Mouse (Mus musculus): ENCODE data around the gene S1pr3. TPM values are rescaled to one million over a fixed set of nuclear protein-coding genes. Genes with fewer than 3 reads are reported as not detected.

S1pr3 gene
- polyA plus RNA-seq, 2 experiments: 0.56 to 0.76 TPM

DNA sequence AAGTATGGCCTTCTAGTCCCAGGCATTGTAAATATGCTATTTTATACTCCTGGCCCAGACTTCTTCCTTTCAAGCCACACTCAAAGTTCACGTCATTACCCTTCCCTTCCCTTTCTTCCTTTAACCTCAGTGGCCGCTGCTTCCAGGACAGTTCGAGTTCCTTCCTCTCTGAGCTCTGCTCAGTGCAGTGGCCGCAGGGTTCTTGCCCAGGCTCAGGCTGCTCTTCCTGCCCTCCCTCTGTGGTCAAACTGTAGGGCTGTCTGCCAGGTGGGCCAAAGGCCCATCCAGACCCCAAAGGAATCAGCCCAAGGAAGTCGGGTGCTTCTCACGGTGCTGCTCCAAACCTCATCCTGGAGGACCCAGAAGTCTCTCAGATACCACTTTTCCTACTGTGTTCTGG is 9.4 kb downstream of the S1pr3 start:
- TF ChIP-seq EP300 (IDR thresholded peaks at IDR 0.05; ENCODE audit: low read depth): no peak
- no peak for TF ChIP-seq CTCF (IDR thresholded peaks at IDR 0.05; ENCODE audit: low read depth)
- Histone ChIP-seq H3K4me2 (ENCODE audit: low read depth) (no peak overlapping the region), H3K27me3 (ENCODE audit: control insufficient read depth, insufficient read depth, low read length) (no peaks in the 10 kb centered on the region), H3K4me3 (ENCODE audit: insufficient read depth in 1 of 2, low read depth in 2 of 2, low read length in 2 of 2) (no peak overlapping the region), H3K36me3 (replicated peaks; ENCODE audit: control insufficient read depth, insufficient read depth, low read depth) (no peaks in the 10 kb centered on the region), H3K27ac (no peak overlapping the region), H3K4me1 (replicated peaks; ENCODE audit: control insufficient read depth in 2 of 2, insufficient read depth in 2 of 2, low read length in 1 of 2) (peaks cover 0 to 6% of the 10 kb centered on the region in 2 experiments; a peak in 1 of 4 replicates), H3K9ac (replicated peaks) (no peak overlapping the region), H3K9me3 (ENCODE audit: control insufficient read depth, low read length) (no peaks in the 10 kb centered on the region)
- WGBS (ENCODE audit: insufficient replicate concordance): 21% methylated on average over 6 of the region's 6 CpGs
- DNase-seq (ENCODE audit: low read depth in 3 of 3, low spot score in 3 of 3): no peak
- no peak for ATAC-seq (ENCODE audit: insufficient read depth)

GRCm38 (mm10) chr13:51418268-51418941 is 10.0 kb downstream of the S1pr3 start:
- Histone ChIP-seq H3K27me3 (ENCODE audit: control insufficient read depth, insufficient read depth, low read length) (no peaks in the 10 kb centered on the region), H3K4me1 (replicated peaks; ENCODE audit: control insufficient read depth in 2 of 2, insufficient read depth in 2 of 2, low read length in 1 of 2) (peaks cover 0 to 6% of the 10 kb centered on the region in 2 experiments; a peak in 1 of 4 replicates), H3K36me3 (replicated peaks; ENCODE audit: control insufficient read depth, insufficient read depth, low read depth) (no peaks in the 10 kb centered on the region), H3K4me2 (ENCODE audit: low read depth) (no peak overlapping the region; the same call in 1 of the 2 replicates), H3K4me3 (ENCODE audit: insufficient read depth in 1 of 2, low read depth in 2 of 2, low read length in 2 of 2) (no peak overlapping the region), H3K9me3 (ENCODE audit: control insufficient read depth, low read length) (no peaks in the 10 kb centered on the region), H3K9ac (replicated peaks) (no peak overlapping the region), H3K27ac (no peak overlapping the region)
- WGBS (ENCODE audit: insufficient replicate concordance): 8% methylated on average over 20 of the region's 20 CpGs
- TF ChIP-seq EP300 (IDR thresholded peaks at IDR 0.05; ENCODE audit: low read depth): no peak
- peak; percentile 87 for TF ChIP-seq CTCF (IDR thresholded peaks at IDR 0.05; ENCODE audit: low read depth)
- ATAC-seq (ENCODE audit: insufficient read depth) (no peak), DNase-seq (ENCODE audit: low read depth in 3 of 3, low spot score in 3 of 3) (peak; percentile 36 to 58 (median 52))

DNA sequence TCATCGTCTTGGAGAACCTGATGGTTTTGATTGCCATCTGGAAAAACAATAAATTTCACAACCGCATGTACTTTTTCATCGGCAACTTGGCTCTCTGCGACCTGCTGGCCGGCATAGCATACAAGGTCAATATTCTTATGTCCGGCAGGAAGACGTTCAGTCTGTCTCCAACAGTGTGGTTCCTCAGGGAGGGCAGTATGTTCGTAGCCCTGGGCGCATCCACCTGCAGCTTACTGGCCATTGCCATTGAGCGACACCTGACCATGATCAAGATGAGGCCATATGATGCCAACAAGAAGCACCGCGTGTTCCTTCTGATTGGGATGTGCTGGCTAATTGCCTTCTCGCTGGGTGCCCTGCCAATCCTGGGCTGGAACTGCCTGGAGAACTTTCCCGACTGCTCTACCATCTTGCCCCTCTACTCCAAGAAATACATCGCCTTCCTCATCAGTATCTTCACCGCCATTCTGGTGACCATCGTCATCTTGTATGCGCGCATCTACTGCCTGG is 10.6 kb downstream of the S1pr3 start:
- Histone ChIP-seq H3K4me2 (ENCODE audit: low read depth) (no peak overlapping the region), H3K9me3 (ENCODE audit: control insufficient read depth, low read length) (no peaks in the 10 kb centered on the region), H3K4me1 (replicated peaks; ENCODE audit: control insufficient read depth in 2 of 2, insufficient read depth in 2 of 2, low read length in 1 of 2) (peaks cover 0 to 6% of the 10 kb centered on the region in 2 experiments; a peak in 1 of 4 replicates), H3K36me3 (replicated peaks; ENCODE audit: control insufficient read depth, insufficient read depth, low read depth) (no peaks in the 10 kb centered on the region), H3K27ac (no peak overlapping the region), H3K9ac (replicated peaks) (no peak overlapping the region), H3K4me3 (ENCODE audit: insufficient read depth in 1 of 2, low read depth in 2 of 2, low read length in 2 of 2) (no peak overlapping the region), H3K27me3 (ENCODE audit: control insufficient read depth, insufficient read depth, low read length) (no peaks in the 10 kb centered on the region)
- DNase-seq (ENCODE audit: low read depth in 3 of 3, low spot score in 3 of 3) (no peak), ATAC-seq (ENCODE audit: insufficient read depth) (no peak)
- no peak for TF ChIP-seq CTCF (IDR thresholded peaks at IDR 0.05; ENCODE audit: low read depth)
- TF ChIP-seq EP300 (IDR thresholded peaks at IDR 0.05; ENCODE audit: low read depth): no peak
- 67% methylated on average over 19 of the region's 19 CpGs for WGBS (ENCODE audit: insufficient replicate concordance)

DNA sequence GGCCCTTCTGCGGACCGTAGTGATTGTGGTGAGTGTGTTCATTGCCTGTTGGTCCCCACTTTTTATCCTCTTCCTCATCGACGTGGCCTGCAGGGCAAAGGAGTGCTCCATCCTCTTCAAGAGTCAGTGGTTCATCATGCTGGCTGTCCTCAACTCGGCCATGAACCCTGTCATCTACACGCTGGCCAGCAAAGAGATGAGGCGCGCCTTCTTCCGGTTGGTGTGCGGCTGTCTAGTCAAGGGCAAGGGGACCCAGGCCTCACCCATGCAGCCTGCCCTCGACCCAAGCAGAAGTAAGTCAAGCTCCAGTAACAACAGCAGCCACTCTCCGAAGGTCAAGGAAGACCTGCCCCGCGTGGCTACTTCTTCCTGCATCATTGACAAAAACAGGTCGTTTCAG is 11.1 kb downstream of the S1pr3 start:
- 75% methylated on average over 15 of the region's 15 CpGs for WGBS (ENCODE audit: insufficient replicate concordance)
- Histone ChIP-seq H3K9me3 (ENCODE audit: control insufficient read depth, low read length) (no peaks in the 10 kb centered on the region), H3K4me3 (ENCODE audit: insufficient read depth in 1 of 2, low read depth in 2 of 2, low read length in 2 of 2) (no peak overlapping the region), H3K4me2 (ENCODE audit: low read depth) (no peak overlapping the region), H3K9ac (replicated peaks) (no peak overlapping the region), H3K36me3 (replicated peaks; ENCODE audit: control insufficient read depth, insufficient read depth, low read depth) (no peaks in the 10 kb centered on the region), H3K27me3 (ENCODE audit: control insufficient read depth, insufficient read depth, low read length) (no peaks in the 10 kb centered on the region), H3K27ac (no peak overlapping the region), H3K4me1 (replicated peaks; ENCODE audit: control insufficient read depth in 2 of 2, insufficient read depth in 2 of 2, low read length in 1 of 2) (peaks cover 0 to 6% of the 10 kb centered on the region in 2 experiments; a peak in 1 of 4 replicates)
- DNase-seq (ENCODE audit: low read depth in 3 of 3, low spot score in 3 of 3) (no peak), ATAC-seq (ENCODE audit: insufficient read depth) (no peak)
- TF ChIP-seq EP300 (IDR thresholded peaks at IDR 0.05; ENCODE audit: low read depth) (no peak), CTCF (IDR thresholded peaks at IDR 0.05; ENCODE audit: low read depth) (no peak)

- TF ChIP-seq EP300 (IDR thresholded peaks at IDR 0.05; ENCODE audit: low read depth) (no peak), CTCF (IDR thresholded peaks at IDR 0.05; ENCODE audit: low read depth) (no peak)
- Histone ChIP-seq H3K36me3 (replicated peaks; ENCODE audit: control insufficient read depth, insufficient read depth, low read depth) (no peaks in the 10 kb centered on the region), H3K27ac (no peak overlapping the region), H3K9me3 (ENCODE audit: control insufficient read depth, low read length) (no peaks in the 10 kb centered on the region), H3K9ac (replicated peaks) (no peak overlapping the region), H3K4me2 (ENCODE audit: low read depth) (no peak overlapping the region), H3K4me3 (ENCODE audit: insufficient read depth in 1 of 2, low read depth in 2 of 2, low read length in 2 of 2) (no peak overlapping the region), H3K4me1 (replicated peaks; ENCODE audit: control insufficient read depth in 2 of 2, insufficient read depth in 2 of 2, low read length in 1 of 2) (peaks cover 0 to 6% of the 10 kb centered on the region in 2 experiments; a peak in 1 of 4 replicates), H3K27me3 (ENCODE audit: control insufficient read depth, insufficient read depth, low read length) (no peaks in the 10 kb centered on the region)
- WGBS (ENCODE audit: insufficient replicate concordance): 72% methylated on average over 9 of the region's 9 CpGs
- ATAC-seq (ENCODE audit: insufficient read depth): no peak
- no peak for DNase-seq (ENCODE audit: low read depth in 3 of 3, low spot score in 3 of 3)
These were observed 12.4 kb downstream of the S1pr3 start for GRCm38 (mm10) chr13:51420861-51421260.
